Mouse (Mus musculus) heart, postnatal 14 days (tissue): ENCODE results near the gene G3bp2. TPM values are rescaled to one million over a fixed set of nuclear protein-coding genes. Genes with fewer than 3 reads are reported as not detected.

Source experiments
- DNase-seq, 2 experiments: peaks; one replicate each; pipeline ENCODE4 v3.0.0; 2021 to 2022
- intact Hi-C: fragments of 180-260 bp; cut with DNase I; formaldehyde crosslinking; loops from one replicate; pipeline ENCODE4 v1.15.1; 2025
- total RNA-seq, 2 experiments: library from RNA; stranded (reverse); gene quantifications; 2 replicates each; pipeline ENCODE4 v1.2.3; 2021

G3bp2 gene
- total RNA-seq, 2 experiments from 2014 or later = 69.1 to 70.7 TPM

DNA sequence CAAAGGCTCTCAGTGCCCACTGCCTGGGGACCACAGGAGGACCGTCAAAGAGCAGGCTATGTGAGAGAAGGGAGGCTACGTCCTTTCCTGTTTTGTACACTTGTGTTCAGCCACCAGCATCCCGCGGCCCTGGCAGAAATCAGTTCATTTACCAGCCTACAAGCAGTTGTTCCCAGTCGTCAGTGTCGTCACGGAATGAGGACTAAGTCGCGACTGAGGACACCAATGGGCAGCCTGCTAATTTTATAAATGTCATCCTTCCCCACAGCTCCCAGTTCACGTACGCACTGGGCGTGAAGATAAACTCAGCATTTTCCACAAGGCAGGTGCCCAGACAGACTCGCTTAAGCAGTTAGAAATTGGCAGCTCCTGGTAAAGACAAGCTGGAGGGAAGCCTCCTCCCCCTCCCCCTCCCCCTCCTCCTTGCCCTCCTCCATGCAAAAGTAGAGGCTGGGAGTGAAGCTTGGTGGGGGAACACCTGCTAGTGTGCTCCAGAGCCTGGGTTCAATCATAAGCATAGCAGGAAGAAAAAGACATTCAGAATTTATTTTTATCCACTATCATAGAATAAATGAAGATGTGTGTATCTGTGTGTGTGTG, 20.4 kb upstream of the G3bp2 start:
- intact Hi-C loops = no loop called here
- no peak for DNase-seq

GRCm38 (mm10) chr5:92103062-92103461, 19.5 kb upstream of the G3bp2 start:
- intact Hi-C loops = no loop called here
- DNase-seq = no peak

DNA sequence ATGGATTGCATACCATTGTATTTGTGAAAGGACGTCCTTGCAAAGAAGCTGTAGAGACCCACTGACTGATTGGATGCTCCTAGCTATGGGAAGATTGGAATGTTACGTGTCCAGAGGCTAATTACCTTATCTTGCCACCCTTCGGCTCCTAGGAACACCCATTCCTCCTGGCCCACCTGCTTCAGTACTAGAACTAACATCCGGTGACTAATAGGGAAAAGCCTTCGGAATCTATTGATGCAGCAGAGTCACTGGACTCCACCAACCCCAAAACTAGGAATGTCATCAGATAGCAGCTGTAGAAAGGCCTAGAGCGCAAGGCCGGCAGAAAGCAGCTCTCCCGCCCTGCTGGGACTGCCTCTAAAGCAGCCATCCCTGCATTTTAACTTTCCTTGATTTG, 18.1 kb upstream of the G3bp2 start:
- DNase-seq = no peak
- intact Hi-C loops = no loop called here

- DNase-seq = no peak
- intact Hi-C loops = no loop called here
These were observed 15.0 kb upstream of the G3bp2 start for GRCm38 (mm10) chr5:92098351-92099109.

DNA sequence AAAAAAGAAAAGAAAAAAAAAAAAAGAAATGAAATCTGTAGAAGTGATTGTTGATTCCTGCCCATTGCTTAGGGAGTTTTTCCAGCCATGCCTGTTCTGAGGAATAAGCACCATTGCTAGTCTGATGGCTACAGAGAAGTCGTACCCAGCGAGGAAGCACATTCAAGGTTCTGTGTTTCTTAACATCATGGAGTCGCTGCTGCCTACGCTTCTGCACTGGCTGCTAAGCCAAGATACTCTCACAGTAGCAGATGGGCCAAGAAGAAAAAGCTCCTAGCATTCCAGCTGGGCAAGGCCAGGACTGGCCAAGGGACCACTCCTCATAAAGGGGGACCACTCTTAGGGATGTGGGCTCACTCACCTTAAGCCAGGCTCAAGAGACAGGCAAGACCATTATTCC, 14.3 kb upstream of the G3bp2 start:
- DNase-seq = no peak
- intact Hi-C loops = no loop called here

- DNase-seq = peak; percentile 29 to 54
- intact Hi-C loops = no loop called here
These were observed 13.3 kb upstream of the G3bp2 start for GRCm38 (mm10) chr5:92096786-92097185.

- intact Hi-C loops = no loop called here
- no peak for DNase-seq
These were observed 10.5 kb upstream of the G3bp2 start for GRCm38 (mm10) chr5:92094062-92094415.

- intact Hi-C loops = no loop called here
These were observed 9.9 kb upstream of the G3bp2 start for GRCm38 (mm10) chr5:92093263-92094061.

DNA sequence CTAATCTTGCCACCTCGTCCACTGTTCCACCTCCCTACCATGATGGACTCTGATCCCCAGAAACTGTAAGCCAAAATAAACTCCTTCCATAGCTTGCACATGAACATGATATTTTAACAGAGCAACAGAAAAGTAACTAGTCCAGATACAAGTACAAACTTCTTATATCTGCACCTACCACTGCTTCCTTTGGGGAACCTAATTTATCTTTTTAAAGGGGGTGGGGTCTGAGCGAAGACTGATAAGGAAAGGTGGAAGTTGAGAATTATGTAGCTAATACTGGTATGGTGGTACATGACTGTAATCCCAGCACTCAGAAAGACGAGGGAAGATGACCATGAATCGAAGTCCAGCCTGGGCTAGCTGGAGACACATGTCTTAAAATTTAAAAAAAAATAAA, 4.0 kb upstream of the G3bp2 start:
- intact Hi-C loops = no loop called here
- DNase-seq = no peak

More at GRCm38 (mm10) chr5:92093263-92094061, 9.9 kb upstream of the G3bp2 start:
- no peak for DNase-seq

DNA sequence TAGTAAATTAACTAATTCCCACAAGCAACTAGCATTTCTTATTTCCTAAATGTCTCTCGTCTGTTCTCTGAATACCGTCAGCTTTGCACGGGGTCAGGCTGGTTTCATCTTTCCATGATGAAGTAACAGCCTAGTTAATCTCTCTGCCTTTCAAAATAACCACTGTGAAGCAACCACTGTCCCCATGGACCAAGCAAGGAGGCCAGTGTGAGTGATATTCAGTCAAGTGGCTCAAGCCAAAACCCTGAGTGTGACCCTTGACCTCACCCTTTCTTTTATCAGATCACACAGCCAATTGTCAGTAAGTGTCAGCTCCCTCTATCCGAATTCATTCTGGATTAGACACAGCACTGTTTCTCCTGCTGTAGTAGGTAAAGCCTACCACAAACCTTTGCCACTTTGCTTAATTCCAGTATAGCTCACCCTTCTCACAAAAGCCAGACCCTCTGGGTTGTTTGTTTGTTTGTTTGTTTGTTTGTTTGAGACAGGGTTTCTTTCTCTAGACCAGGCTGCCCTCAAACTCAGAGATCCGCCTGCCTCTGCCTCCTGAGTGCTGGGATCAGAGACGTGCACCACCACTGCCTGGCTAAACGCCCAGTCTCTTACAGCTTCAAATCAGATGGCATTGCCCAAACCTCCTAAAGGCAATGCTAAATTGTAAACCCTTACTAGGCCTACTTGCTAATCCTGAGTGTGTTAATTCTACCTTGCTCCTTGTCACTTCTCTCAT, 2.5 kb upstream of the G3bp2 start:
- DNase-seq = no peak
- intact Hi-C loops = no loop called here

GRCm38 (mm10) chr5:92085246-92085645, 1.7 kb upstream of the G3bp2 start:
- no peak for DNase-seq
- intact Hi-C loops = no loop called here

- DNase-seq = peak; percentile 72 to 77
- intact Hi-C loops = loop anchor here (5.0 kb wide), 1 partner anchor 34 kb away; no protein-coding TSS in a partner anchor
These were observed 608 bp downstream of the G3bp2 start for GRCm38 (mm10) chr5:92082821-92083401.

- no peak for DNase-seq
- intact Hi-C loops = loop anchor here (5.0 kb wide), 1 partner anchor 36 kb away; no protein-coding TSS in a partner anchor
These were observed 2.2 kb downstream of the G3bp2 start for GRCm38 (mm10) chr5:92081326-92081725.

GRCm38 (mm10) chr5:92080400-92080799, 3.1 kb downstream of the G3bp2 start:
- DNase-seq = no peak
- intact Hi-C loops = loop anchor here (5.0 kb wide), 1 partner anchor 37 kb away; no protein-coding TSS in a partner anchor

DNA sequence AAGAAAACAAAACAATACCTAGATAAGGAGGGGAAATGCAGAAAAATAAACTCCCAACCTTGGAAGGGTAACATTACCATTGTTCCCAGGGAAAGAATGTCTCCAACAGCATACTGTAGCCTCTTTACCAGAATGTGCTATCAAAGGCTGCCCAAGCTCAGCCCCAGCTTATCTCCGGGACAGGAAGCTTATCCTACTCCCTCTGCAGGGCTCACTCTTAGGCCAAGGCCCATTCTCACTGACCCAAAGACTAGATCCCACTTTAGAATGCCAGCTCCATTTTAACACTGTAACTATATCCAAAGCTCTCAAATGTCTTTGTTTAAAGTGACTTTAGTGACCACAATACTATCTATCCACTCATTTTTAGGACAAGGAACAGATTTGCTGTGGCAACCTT, 4.2 kb downstream of the G3bp2 start:
- intact Hi-C loops = no loop called here
- DNase-seq = no peak

GRCm38 (mm10) chr5:92078751-92079150, 4.8 kb downstream of the G3bp2 start:
- intact Hi-C loops = no loop called here
- no peak for DNase-seq

DNA sequence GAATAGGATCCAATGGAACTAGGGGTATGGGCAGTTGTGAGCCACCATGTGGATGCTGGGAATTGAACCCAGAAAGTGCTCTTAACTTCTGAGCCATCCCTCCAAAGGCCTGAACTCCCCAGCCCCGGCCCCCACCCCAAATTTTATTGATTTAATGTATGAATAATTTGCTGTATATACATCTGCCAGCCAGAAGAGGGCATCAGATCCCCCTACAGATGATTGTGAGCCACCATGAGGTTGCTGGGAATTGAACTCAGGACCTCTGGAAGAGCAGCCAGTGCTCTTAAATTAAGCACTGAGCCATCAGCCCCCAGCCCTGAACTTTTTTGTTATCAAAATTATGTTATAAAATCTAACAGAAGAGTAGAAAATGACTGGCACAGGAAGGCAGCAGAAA, 7.2 kb downstream of the G3bp2 start:
- intact Hi-C loops = no loop called here
- DNase-seq = no peak

- intact Hi-C loops = no loop called here
- DNase-seq = no peak
These were observed 9.5 kb downstream of the G3bp2 start for GRCm38 (mm10) chr5:92074061-92074460.

DNA sequence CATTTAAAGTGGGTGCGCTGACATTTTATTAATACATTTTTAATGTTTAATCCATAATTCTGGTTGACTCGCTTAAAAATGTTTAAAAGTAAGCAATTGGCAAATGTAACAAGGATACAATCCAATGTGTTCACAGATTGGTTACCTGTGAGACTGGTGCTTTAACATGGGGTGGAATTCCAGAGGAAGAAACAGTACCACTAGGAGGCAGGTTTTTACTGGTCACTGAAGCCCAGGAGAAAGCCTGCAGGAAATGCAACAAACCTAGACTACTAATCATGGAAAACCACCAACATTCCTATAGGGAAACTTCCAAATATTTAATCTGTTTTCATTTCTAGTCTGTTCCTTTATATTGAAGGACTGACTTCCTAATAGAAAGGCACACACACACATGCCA, 20.3 kb downstream of the G3bp2 start:
- DNase-seq = no peak
- intact Hi-C loops = loop anchor here (10.0 kb wide), 1 partner anchor 52 kb away; no protein-coding TSS in a partner anchor

DNA sequence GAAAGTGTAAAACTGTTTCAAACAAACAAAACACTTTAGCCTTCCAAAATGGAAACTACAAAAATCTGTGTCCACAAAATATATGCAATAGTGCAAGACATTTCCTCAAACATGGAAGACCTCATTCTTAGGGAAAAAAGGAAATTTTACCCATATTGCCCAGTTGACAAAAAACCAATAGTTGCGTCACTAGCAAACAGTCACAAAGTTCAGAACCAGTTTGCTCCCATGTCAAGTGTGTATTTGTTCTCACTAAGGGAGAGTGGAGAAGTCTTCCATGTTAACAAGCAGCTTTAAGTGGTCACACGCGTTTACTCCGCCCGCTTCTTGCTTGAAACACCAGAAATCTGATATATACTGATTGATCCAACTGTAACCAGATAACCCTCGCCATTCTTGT, 30.7 kb downstream of the G3bp2 start:
- no peak for DNase-seq
- intact Hi-C loops = no loop called here
